Mouse (Mus musculus) layer of hippocampus, postnatal 10 days (tissue): Measurements from ENCODE around the gene Slc44a3. TPM values are rescaled to one million over a fixed set of nuclear protein-coding genes. Genes with fewer than 3 reads are reported as not detected.

Experiments used
- DNase-seq, 2 experiments: peaks; one replicate each; pipeline ENCODE4 v3.0.0; 2021; ENCODE audit warnings: low spot score in 2 of 2
- long read RNA-seq: library from polyadenylated mRNA; stranded (forward); transcript quantifications from one replicate; pipeline ENCODE4 v2.0.0, GENCODE M21; 2023
- total RNA-seq, 2 experiments: library from RNA; stranded (reverse); gene quantifications; 2 replicates each; pipeline ENCODE4 v1.2.3; 2021

Slc44a3 gene
- total RNA-seq, result under 1 TPM; 0.11 to 0.14 TPM
- long read RNA-seq, result 0 reads

GRCm38 (mm10) chr3:121532176-121532575, at the start of gene Slc44a3:
Gene Slc44a3, minus strand, starts transcription at chr3:121532404.
- DNase-seq, result peak in 1 of 2 experiments; percentile 12

DNA sequence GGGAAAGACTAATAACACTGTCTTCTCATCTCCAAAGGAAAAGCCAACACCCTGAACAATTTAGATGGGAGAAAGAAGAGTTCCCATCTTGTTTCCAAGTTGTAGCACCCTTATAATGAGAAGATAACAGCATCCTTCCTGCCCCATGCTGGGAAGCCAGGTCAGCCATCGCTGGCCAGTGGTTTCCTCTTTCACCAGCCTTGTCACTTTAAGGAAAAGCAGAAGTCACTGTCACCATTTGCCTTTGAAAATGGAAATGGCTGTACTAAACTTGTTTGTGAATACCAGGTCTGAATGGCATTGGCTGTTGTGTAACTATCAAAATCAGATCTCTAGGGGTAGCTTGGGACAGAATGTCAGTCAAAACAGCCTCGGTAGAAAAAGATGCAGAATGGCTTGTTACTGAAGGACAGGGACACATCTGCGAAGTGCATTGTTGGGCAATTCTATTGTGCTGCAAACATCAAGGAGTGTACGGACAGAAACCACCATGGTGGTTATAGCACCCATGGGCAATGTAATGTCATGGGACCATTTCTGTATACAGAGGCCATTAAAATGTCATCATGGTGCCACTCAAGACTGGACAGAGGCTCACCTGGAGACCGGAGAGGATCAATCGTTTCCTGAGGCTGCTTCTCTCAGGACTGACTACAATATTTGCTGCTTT, 47.8 kb upstream of the Slc44a3 start:
- DNase-seq, result no peak

- no peak for DNase-seq
Measured at GRCm38 (mm10) chr3:121579402-121579801, 47.2 kb upstream of the Slc44a3 start.

DNA sequence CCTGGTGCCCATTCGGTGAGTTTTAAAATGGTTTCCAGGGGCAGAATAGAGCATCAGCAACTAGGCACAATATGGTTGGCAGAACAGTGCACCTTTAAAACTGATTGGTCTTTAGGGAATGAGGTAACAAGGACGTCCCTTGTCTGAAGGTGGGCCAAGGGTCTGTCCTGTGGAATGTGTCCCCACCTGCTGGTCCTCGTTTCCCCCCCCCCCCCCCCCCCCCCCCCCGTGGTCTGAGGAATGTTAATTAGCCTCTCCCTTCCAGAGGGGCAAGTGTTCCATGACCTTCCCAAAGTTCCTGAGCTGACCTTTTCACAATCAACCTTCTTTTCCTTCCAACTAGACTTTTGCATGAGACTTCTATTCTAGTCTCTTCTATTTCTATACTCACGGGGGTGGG, 46.5 kb upstream of the Slc44a3 start:
- no peak for DNase-seq

DNA sequence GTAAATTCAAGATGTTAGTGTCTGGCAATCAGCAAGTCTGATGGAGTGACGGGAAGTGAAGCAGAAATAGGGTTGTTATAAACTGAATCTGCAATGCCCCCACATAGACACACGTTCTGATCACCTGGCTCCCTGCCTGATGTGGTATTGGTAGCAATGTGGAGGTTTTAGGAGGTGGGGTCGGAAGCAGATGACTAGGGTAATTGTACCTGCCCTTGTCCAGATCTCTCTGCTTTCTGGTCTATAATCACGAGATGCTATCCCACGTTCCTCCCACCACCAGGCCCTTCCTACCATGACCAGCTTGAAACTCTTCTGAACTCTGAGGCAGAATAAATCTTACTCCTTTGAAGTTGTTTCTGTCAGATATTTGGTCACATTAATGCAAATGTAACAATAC, 45.4 kb upstream of the Slc44a3 start:
- no peak for DNase-seq

- no peak for DNase-seq
Measured at GRCm38 (mm10) chr3:121577032-121577591, 44.9 kb upstream of the Slc44a3 start.

GRCm38 (mm10) chr3:121576367-121576766, 44.2 kb upstream of the Slc44a3 start:
- no peak for DNase-seq

DNA sequence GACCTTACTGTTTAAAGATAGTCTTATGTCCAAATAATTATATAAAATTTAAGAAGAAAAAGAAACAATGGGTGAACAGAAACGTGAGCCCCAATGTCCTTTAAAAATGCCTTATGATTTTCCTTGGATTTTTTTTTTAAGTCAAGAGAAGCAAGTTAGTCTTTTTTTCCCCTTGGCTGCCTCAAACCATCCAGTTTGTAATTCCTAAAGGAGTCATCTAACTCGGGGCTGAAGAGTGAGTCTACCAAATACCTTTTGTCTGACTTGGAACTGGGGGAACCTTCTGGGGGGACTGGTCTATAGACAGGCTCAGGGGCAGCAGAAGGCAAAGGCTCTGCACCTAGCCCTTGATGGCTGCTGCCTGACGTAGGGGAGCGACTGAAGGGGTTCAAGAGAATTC, 42.2 kb upstream of the Slc44a3 start:
- no peak for DNase-seq

- no peak for DNase-seq
Measured at GRCm38 (mm10) chr3:121573858-121574257, 41.7 kb upstream of the Slc44a3 start.

DNA sequence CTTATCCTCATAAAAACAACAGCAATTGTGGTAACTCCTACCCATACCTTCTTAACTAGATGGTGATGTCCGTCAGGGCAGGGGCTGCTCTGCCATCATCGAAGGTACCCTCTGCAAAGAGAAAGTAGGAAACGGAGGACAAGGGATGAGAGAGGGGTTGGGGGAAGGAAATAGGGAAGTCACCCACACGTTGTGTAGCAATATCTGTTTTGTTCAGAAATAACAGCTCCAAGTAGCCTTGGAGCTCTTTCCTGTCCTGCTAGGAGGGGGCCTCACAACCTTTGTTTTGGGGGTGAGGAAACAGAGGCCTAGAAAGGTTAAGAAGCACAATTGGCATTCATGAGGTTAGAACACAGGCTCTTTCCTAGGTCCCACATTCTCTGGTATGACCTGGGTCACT, 39.3 kb upstream of the Slc44a3 start:
- DNase-seq, result no peak

GRCm38 (mm10) chr3:121570623-121571022, 38.4 kb upstream of the Slc44a3 start:
- no peak for DNase-seq

- no peak for DNase-seq
Measured at GRCm38 (mm10) chr3:121569767-121570166, 37.6 kb upstream of the Slc44a3 start.

- DNase-seq, result no peak
Measured at GRCm38 (mm10) chr3:121569004-121569403, 36.8 kb upstream of the Slc44a3 start.

DNA sequence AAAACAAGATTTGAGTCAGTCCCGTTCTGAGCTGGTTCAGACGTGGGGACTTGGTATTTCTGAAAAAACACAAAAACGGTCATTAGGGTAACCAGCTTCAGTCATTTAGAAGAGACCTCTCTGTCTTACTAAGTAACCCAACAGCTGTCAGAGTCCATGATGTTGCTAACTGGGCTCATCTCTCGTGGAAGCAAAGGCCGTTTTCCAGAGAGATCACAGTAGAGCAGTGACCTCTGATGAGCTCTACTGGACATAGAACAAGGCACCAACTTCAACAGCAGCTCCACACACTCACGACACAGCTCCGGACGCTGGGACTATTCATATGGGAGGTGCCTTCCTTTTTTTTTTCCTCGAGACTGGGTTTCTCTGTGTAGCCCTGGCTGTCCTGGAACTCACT, 35.7 kb upstream of the Slc44a3 start:
- no peak for DNase-seq

DNA sequence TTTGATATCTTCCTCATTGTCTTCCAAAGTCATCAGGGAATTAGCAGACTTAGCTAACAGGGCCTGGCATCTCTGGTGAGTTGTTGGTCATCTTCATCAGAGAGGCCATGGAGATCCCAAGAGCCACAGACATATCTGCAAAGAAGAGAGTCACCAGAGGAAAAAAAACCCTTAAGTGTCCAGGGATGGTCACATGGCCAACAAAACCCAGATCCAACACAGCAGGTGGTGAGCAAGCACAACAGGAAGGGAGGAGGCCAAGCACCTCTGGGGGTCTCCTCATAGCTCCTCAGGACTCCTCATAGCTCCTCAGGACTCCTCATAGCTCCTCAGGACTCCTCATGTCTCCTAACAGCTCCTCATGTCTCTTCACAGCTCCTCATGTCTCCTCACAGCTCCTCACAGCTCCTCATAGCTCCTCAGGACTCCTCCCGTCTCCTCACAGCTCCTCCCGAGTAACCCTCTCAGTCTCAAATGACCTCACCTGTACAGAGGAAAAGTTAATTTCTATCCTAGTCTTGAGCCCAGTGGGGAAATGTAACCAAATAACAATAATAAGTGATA, 35.2 kb upstream of the Slc44a3 start:
- DNase-seq, result no peak

GRCm38 (mm10) chr3:121566901-121567300, 34.7 kb upstream of the Slc44a3 start:
- DNase-seq, result no peak

DNA sequence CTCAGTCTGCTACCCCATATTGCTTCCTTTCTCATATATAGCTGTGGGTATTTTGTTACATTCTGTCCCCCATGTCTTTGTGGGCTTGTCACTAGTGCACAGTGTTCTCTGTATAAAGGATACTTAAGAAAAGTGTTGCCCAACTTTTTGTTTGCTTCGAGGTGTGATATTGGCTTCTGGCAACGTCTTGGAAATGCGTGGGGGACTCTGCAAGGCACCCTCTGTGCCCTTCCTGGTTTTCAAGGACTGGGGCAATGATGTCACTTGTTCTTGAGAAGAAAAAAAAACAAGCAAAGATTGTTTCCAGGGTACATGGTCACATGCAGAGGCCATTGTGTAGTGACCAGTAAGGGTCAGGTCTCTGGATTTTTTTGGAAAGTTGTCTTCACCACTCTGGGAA, 29.6 kb upstream of the Slc44a3 start:
- DNase-seq, result no peak

- DNase-seq, result no peak
Measured at GRCm38 (mm10) chr3:121560115-121560865, 28.1 kb upstream of the Slc44a3 start.

GRCm38 (mm10) chr3:121559406-121560114, 27.4 kb upstream of the Slc44a3 start:
- no peak for DNase-seq

GRCm38 (mm10) chr3:121558861-121559260, 26.7 kb upstream of the Slc44a3 start:
- no peak for DNase-seq

DNA sequence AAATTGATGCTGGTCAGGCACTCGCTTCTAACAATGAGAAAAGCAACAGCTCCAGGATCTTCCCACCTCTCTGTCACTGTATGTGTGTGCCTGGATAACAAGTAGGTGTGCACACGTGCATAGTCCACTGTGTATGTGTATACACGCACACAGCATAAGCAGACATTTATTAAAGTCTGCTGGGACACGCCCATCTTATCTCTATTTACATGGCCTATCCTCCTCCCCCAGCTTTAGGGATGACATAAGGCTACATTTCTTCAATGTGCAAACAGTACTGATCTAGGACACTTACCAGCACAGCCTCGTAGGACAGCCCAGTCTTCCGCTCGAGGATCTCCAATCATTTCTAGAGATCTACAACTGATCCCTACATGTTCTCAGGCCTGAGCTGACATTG, 24.1 kb upstream of the Slc44a3 start:
- no peak for DNase-seq

DNA sequence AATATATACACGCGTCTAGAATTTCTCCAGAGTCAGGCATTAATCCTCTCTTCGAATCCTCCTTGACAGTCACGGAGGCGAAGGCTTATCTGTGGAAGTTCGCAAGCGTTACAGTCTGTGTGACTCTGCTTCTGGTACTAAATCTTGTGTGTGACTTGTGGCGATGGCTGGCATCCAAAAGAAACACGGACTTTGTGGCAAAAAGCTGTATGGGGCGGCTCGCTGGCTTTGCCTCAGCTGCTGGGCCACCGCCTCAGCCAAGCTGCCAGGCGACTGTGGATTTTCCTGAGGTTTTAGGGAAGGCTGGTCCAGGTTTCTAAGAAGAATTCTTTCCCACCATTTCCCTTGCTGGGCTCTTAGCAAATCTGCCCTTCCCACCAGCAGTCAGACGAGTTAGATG, 21.1 kb upstream of the Slc44a3 start:
- no peak for DNase-seq
